Mouse (Mus musculus): ENCODE data around the gene Phf20.

GRCm38 (mm10) chr2:156217786-156218185 is 21.5 kb downstream of the Phf20 start:
- TF ChIP-seq MAFK (IDR thresholded peaks at IDR 0.05; ENCODE audit: insufficient read depth, low read depth, low read length), result no peak
- no peak for TF ChIP-seq ZNF384 (IDR thresholded peaks at IDR 0.05; ENCODE audit: low read depth, low read length)
- TF ChIP-seq CHD2 (IDR thresholded peaks at IDR 0.05; ENCODE audit: low read depth, low read length), result no peak
- TF ChIP-seq ZC3H11A (IDR thresholded peaks at IDR 0.05; ENCODE audit: borderline replicate concordance, low read depth, low read length), result no peak
- no peak for TF ChIP-seq HCFC1 (IDR thresholded peaks at IDR 0.05; ENCODE audit: borderline replicate concordance, insufficient read depth, low read length)

Data from ES-E14 (cell line).